Mouse (Mus musculus) kidney, adult 2 months (tissue): ENCODE results near the gene Slc25a28.

Source experiments
- CTCF ChIP-seq: fragments of 200-500 bp; conservative IDR thresholded peaks from 2 replicates; pipeline ENCODE4 v1.5.1; 2011; ENCODE audit warnings: low read depth, mild to moderate bottlenecking, control low read depth, low read length, moderate library complexity, mixed read lengths; ENCODE audit not compliant: insufficient read depth, insufficient read length
- POLR2A ChIP-seq: fragments of 200-500 bp; IDR thresholded peaks from one replicate; pipeline ENCODE4 v1.6.1; 2011; ENCODE audit warnings: low read depth, low read length, control low read depth

GRCm38 (mm10) chr19:43692815-43693214 is 18.1 kb upstream of the Slc25a28 start:
- TF ChIP-seq CTCF (no peak), POLR2A (no peak)
